Comparison of ENCODE assay signal across 8 mouse cellular contexts in the genomic region with DNA sequence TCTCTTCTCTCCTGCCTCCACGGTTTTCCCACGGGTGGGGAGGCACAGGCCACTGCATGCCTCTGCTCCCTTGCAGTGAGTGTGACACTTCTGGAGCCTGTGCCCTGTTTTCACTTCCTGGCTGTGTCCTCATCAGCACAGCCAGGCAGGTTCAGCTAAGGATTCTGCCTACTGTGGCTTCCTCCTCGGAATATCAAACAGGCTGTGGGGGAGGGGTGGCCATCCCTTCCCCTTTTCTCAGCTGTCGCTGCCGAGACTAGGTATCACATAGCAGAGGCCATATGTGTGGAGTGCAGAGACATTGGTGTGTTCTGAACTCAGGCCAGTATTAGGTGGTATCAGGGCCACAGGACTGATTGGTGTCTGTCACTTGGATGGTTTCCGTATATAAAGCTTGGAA. TPM values are rescaled to one million over a fixed set of nuclear protein-coding genes. Genes with fewer than 3 reads are reported as not detected.
DNase-seq lines count a peak whose midpoint lies in the region; ATAC-seq and TF ChIP-seq lines count a peak whose summit lies in the region.

No protein-coding gene starts in this region.

- H3K4me3 ChIP-seq in liver, postnatal 0 days (ENCODE audit: low read depth, low read length): no peak overlapping the region
- no peak overlapping the region for H3K4me3 ChIP-seq in neural tube, embryonic 13.5 days

- TF ChIP-seq EP300 in liver, postnatal 0 days (IDR thresholded peaks at IDR 0.05; ENCODE audit: low read depth): no peak

- H3K36me3 ChIP-seq in liver, postnatal 0 days (replicated peaks; ENCODE audit: insufficient read depth, low read length): no peaks in the 10 kb centered on the region
- no peaks in the 10 kb centered on the region for H3K36me3 ChIP-seq in neural tube, embryonic 13.5 days

- no peak overlapping the region for H3K27ac ChIP-seq in liver, postnatal 0 days (ENCODE audit: low read depth)
- peak overlapping the region; percentile 23; the same call in 1 of the 2 replicates for H3K27ac ChIP-seq in neural tube, embryonic 13.5 days (replicated peaks)

- WGBS in liver, postnatal 0 days (ENCODE audit: insufficient replicate concordance): 7% methylated on average over 6 of the region's 6 CpGs
- 10% methylated on average over 6 of the region's 6 CpGs for WGBS in neural tube, embryonic 13.5 days

- no peaks in the 10 kb centered on the region for H3K27me3 ChIP-seq in liver, postnatal 0 days (ENCODE audit: insufficient read depth, low read length)
- H3K27me3 ChIP-seq in neural tube, embryonic 13.5 days: no peaks in the 10 kb centered on the region

- H3K9me3 ChIP-seq in liver, postnatal 0 days (ENCODE audit: low read length): no peaks in the 10 kb centered on the region
- H3K9me3 ChIP-seq in neural tube, embryonic 13.5 days: no peaks in the 10 kb centered on the region

- peak; percentile 86 to 89 for ATAC-seq in hematopoietic stem cell, adult 5-6 weeks (replicated peaks in 1 of 2; ENCODE audit: insufficient read depth in 1 of 2, low FRiP score in 2 of 2, low TSS enrichment in 1 of 2, low read depth in 1 of 2, poor library complexity in 2 of 2, severe bottlenecking in 2 of 2)
- ATAC-seq in liver, postnatal 0 days: peak; percentile 47; the same call in 1 of the 2 replicates
- ATAC-seq in neural tube, embryonic 13.5 days (ENCODE audit: low read depth): peak; percentile 72

- DNase-seq in layer of hippocampus, adult 11-12 months (ENCODE audit: low spot score): peak; percentile 26
- no peak for DNase-seq in layer of hippocampus, postnatal 36 days
- peak; percentile 71 for DNase-seq in embryo, embryonic 11 days
- DNase-seq in liver, postnatal 0 days: peak; percentile 53
- DNase-seq in B cell, adult 2 months: no peak
- DNase-seq in gastrocnemius, postnatal 25 days: no peak

- no peak overlapping the region for H3K4me2 ChIP-seq in liver, postnatal 0 days (ENCODE audit: low read depth, low read length)
- no peak overlapping the region for H3K4me2 ChIP-seq in neural tube, embryonic 13.5 days

- TF ChIP-seq CTCF in liver, postnatal 0 days (IDR thresholded peaks at IDR 0.05; ENCODE audit: low read depth): no peak

- H3K9ac ChIP-seq in liver, postnatal 0 days (replicated peaks): no peak overlapping the region
- H3K9ac ChIP-seq in neural tube, embryonic 13.5 days: 0 out of 2 replicates have a peak overlapping the region, but pooled peaks have one; percentile 9

- H3K4me1 ChIP-seq in liver, postnatal 0 days (ENCODE audit: insufficient read depth): peaks cover 6% of the 10 kb centered on the region
- H3K4me1 ChIP-seq in neural tube, embryonic 13.5 days (replicated peaks): peaks cover 30% of the 10 kb centered on the region

RNA-seq across cellular contexts. Expression of a gene that starts 50.3 kb away (rescaled TPM):
- total RNA-seq in layer of hippocampus, postnatal 36 days (2021): 1 to 10 TPM; 2.5 to 3.1 TPM
- 61.3 and 69.3 TPM in 2 replicates for total RNA-seq in hematopoietic stem cell, adult 5-6 weeks (2017)
- polyA plus RNA-seq in liver, postnatal 0 days (2015; fragmentation: Nextera tagmentation; extraction: Ambion mirVana): 235 and 276 TPM in 2 replicates
- polyA plus RNA-seq in neural tube, embryonic 13.5 days (2015; fragmentation: Nextera tagmentation; extraction: Ambion mirVana): 52.2 and 62.1 TPM in 2 replicates
- total RNA-seq in gastrocnemius, postnatal 25 days (2021): 1 to 10 TPM; 1.8 to 3.6 TPM

Comparison
In these comparisons a context has a peak if more than half of its experiments do, and no peak if none do; other contexts are left out.
1. DNase-seq: peak in layer of hippocampus, adult 11-12 months (single experiment), embryo, embryonic 11 days (single experiment) and liver, postnatal 0 days (single experiment); none in layer of hippocampus, postnatal 36 days (0 of 2), B cell, adult 2 months (0 of 2) and gastrocnemius, postnatal 25 days (single experiment).
2. RNA of a gene that starts 50.3 kb away (total RNA-seq): 61.3 to 69.3 TPM in hematopoietic stem cell, adult 5-6 weeks; 1.8 to 3.6 TPM in gastrocnemius, postnatal 25 days and 2.5 to 3.1 TPM in layer of hippocampus, postnatal 36 days; every median in the first group is over 10 times any median in the second.
3. Peak in every context shown above with its lines, with median percentiles within 50 percentile points of each other: ATAC-seq.